Mouse (Mus musculus) CH12.LX (cell line): Measurements from ENCODE around the gene Ctcfl. TPM values are rescaled to one million over a fixed set of nuclear protein-coding genes. Genes with fewer than 3 reads are reported as not detected.

Source experiments
- DNase-seq: peaks from one replicate; pipeline ENCODE4 v3.0.0-alpha.2; 2013; ENCODE audit errors: extremely low read depth
- H3K27ac ChIP-seq: 2 replicates; pipeline ENCODE4 v1.5.1; 2012; ENCODE audit warnings: low read depth, mild to moderate bottlenecking, control low read depth, moderate library complexity; ENCODE audit not compliant: insufficient read depth
- H3K27me3 ChIP-seq: replicated peaks from 2 replicates; pipeline ENCODE3; 2012; ENCODE audit warnings: inconsistent platforms
- H3K36me3 ChIP-seq, 2 experiments: replicated peaks in 1 of 2; 2 replicates each; pipeline versions ENCODE3 to v1.6.1; 2012; ENCODE audit warnings: inconsistent platforms in 1 of 2, low read length in 1 of 2, mild to moderate bottlenecking in 1 of 2, mixed read lengths in 1 of 2, moderate library complexity in 1 of 2; ENCODE audit not compliant: control insufficient read depth in 1 of 2, insufficient read depth in 1 of 2
- H3K4me1 ChIP-seq, 2 experiments: 2 replicates each; pipeline ENCODE4 v1.6.1; 2012; ENCODE audit warnings: inconsistent platforms in 1 of 2, moderate library complexity in 1 of 2; ENCODE audit not compliant: insufficient read depth in 2 of 2, control insufficient read depth in 1 of 2
- H3K4me2 ChIP-seq: 2 replicates; pipeline ENCODE4 v1.6.1; 2012; ENCODE audit warnings: low read depth, mild to moderate bottlenecking, control low read depth; ENCODE audit not compliant: poor library complexity, insufficient read depth, severe bottlenecking
- H3K4me3 ChIP-seq, 3 experiments: fragments of 150-350 bp in 1 of 3; sonication (generic) in 1 of 3; replicated peaks in 1 of 3; 2 replicates each; pipeline versions ENCODE3 to v1.5.1; 2011 to 2012; ENCODE audit warnings: low read depth in 2 of 3, low read length in 2 of 3, mild to moderate bottlenecking in 2 of 3, moderate library complexity in 2 of 3, control low read depth in 1 of 3, improper control_type of control experiment in 1 of 3, inconsistent platforms in 1 of 3, mixed read lengths in 1 of 3; ENCODE audit not compliant: poor library complexity in 1 of 3
- H3K79me2 ChIP-seq: replicated peaks from 2 replicates; pipeline ENCODE4 v1.6.1; 2012; ENCODE audit warnings: mild to moderate bottlenecking, moderate library complexity; ENCODE audit not compliant: control insufficient read depth, poor library complexity, insufficient read depth, severe bottlenecking; ENCODE audit errors: extremely low read depth
- H3K9ac ChIP-seq: 2 replicates; pipeline ENCODE4 v1.6.1; 2012; ENCODE audit warnings: low read depth, mild to moderate bottlenecking, control low read depth, moderate library complexity; ENCODE audit not compliant: insufficient read depth
- H3K9me3 ChIP-seq: replicated peaks from 2 replicates; pipeline ENCODE3; 2012; ENCODE audit warnings: low read length, inconsistent platforms, mixed read lengths
- BHLHE40 ChIP-seq: IDR thresholded peaks from 2 replicates; pipeline ENCODE4 v1.6.1; 2011; ENCODE audit warnings: mild to moderate bottlenecking, low read depth, low read length, improper control_type of control experiment
- CHD1 ChIP-seq: IDR thresholded peaks from 2 replicates; pipeline ENCODE4 v1.6.1; 2012; ENCODE audit warnings: low read depth, low read length, improper control_type of control experiment, inconsistent platforms
- CHD2 ChIP-seq: IDR thresholded peaks from 2 replicates; pipeline ENCODE4 v1.6.1; 2011; ENCODE audit warnings: low read length, improper control_type of control experiment
- E2F4 ChIP-seq: IDR thresholded peaks from 2 replicates; pipeline ENCODE4 v1.6.1; 2011; ENCODE audit warnings: low read depth, low read length, improper control_type of control experiment; ENCODE audit not compliant: insufficient replicate concordance
- ELF1 ChIP-seq: IDR thresholded peaks from 2 replicates; pipeline ENCODE4 v1.6.1; 2014; ENCODE audit warnings: low read depth, mild to moderate bottlenecking, inconsistent platforms, low read length, improper control_type of control experiment
- EP300 ChIP-seq: IDR thresholded peaks from 2 replicates; pipeline ENCODE4 v1.6.1; 2011; ENCODE audit warnings: low read length, improper control_type of control experiment
- ETS1 ChIP-seq: conservative IDR thresholded peaks from 2 replicates; pipeline ENCODE4 v1.6.1; 2012; ENCODE audit warnings: low read depth, mild to moderate bottlenecking, inconsistent platforms, low read length, improper control_type of control experiment, moderate library complexity
- GABPA ChIP-seq: IDR thresholded peaks from 2 replicates; pipeline ENCODE4 v1.6.1; 2012; ENCODE audit warnings: low read depth, low read length, improper control_type of control experiment, inconsistent platforms; ENCODE audit not compliant: insufficient replicate concordance
- HCFC1 ChIP-seq: IDR thresholded peaks from 2 replicates; pipeline ENCODE4 v1.6.1; 2012; ENCODE audit warnings: low read depth, mild to moderate bottlenecking, inconsistent platforms, low read length, improper control_type of control experiment
- IRF4 ChIP-seq: IDR thresholded peaks from 2 replicates; pipeline ENCODE4 v1.6.1; 2014; ENCODE audit warnings: low read depth, mild to moderate bottlenecking, inconsistent platforms, low read length, improper control_type of control experiment
- JUN ChIP-seq: IDR thresholded peaks from 2 replicates; pipeline ENCODE4 v1.6.1; 2011; ENCODE audit warnings: low read depth, mild to moderate bottlenecking, low read length, improper control_type of control experiment, moderate library complexity; ENCODE audit not compliant: insufficient read depth
- JUND ChIP-seq: conservative IDR thresholded peaks from 2 replicates; pipeline ENCODE4 v1.6.1; 2011; ENCODE audit warnings: low read depth, low read length, improper control_type of control experiment
- KAT2A ChIP-seq: IDR thresholded peaks from 2 replicates; pipeline ENCODE4 v1.6.1; 2012; ENCODE audit warnings: low read length, improper control_type of control experiment, inconsistent platforms; ENCODE audit not compliant: insufficient replicate concordance
- MAFK ChIP-seq: IDR thresholded peaks from 2 replicates; pipeline ENCODE4 v1.6.1; 2011; ENCODE audit warnings: low read length, improper control_type of control experiment; ENCODE audit not compliant: insufficient replicate concordance
- MAX ChIP-seq: IDR thresholded peaks from 2 replicates; pipeline ENCODE4 v1.6.1; 2011; ENCODE audit warnings: low read length, improper control_type of control experiment
- MAZ ChIP-seq: IDR thresholded peaks from 2 replicates; pipeline ENCODE4 v1.6.1; 2012; ENCODE audit warnings: low read depth, mild to moderate bottlenecking, inconsistent platforms, low read length, improper control_type of control experiment, moderate library complexity
- MEF2A ChIP-seq: IDR thresholded peaks from 2 replicates; pipeline ENCODE4 v1.6.1; 2014; ENCODE audit warnings: low read depth, mild to moderate bottlenecking, inconsistent platforms, low read length, improper control_type of control experiment, borderline replicate concordance
- MYC ChIP-seq: IDR thresholded peaks from 2 replicates; pipeline ENCODE4 v1.6.1; 2011; ENCODE audit warnings: low read depth, mild to moderate bottlenecking, improper control_type of control experiment, low read length
- NRF1 ChIP-seq: IDR thresholded peaks from 2 replicates; pipeline ENCODE4 v1.6.1; 2014; ENCODE audit warnings: low read depth, mild to moderate bottlenecking, inconsistent platforms, low read length, improper control_type of control experiment, moderate library complexity
- PAX5 ChIP-seq: IDR thresholded peaks from 2 replicates; pipeline ENCODE4 v1.6.1; 2012; ENCODE audit warnings: low read length, inconsistent platforms, mixed read lengths
- POLR2A ChIP-seq: IDR thresholded peaks from 2 replicates; pipeline ENCODE4 v1.6.1; 2011; ENCODE audit warnings: low read depth, mild to moderate bottlenecking, improper control_type of control experiment, low read length
- POLR2AphosphoS2 ChIP-seq: IDR thresholded peaks from 2 replicates; pipeline ENCODE4 v1.6.1; 2011; ENCODE audit warnings: low read depth, low read length, improper control_type of control experiment
- RCOR1 ChIP-seq: conservative IDR thresholded peaks from 2 replicates; pipeline ENCODE4 v1.6.1; 2012; ENCODE audit warnings: low read depth, mild to moderate bottlenecking, inconsistent platforms, low read length, improper control_type of control experiment
- SIN3A ChIP-seq: IDR thresholded peaks from 2 replicates; pipeline ENCODE4 v1.6.1; 2012; ENCODE audit warnings: low read length, improper control_type of control experiment, inconsistent platforms
- SMC3 ChIP-seq: IDR thresholded peaks from 2 replicates; pipeline ENCODE4 v1.6.1; 2011; ENCODE audit warnings: low read depth, low read length, improper control_type of control experiment
- TBP ChIP-seq: conservative IDR thresholded peaks from 2 replicates; pipeline ENCODE4 v1.6.1; 2011; ENCODE audit warnings: low read depth, low read length, improper control_type of control experiment
- UBTF ChIP-seq: IDR thresholded peaks from 2 replicates; pipeline ENCODE4 v1.6.1; 2012; ENCODE audit warnings: low read depth, mild to moderate bottlenecking, inconsistent platforms, low read length, improper control_type of control experiment, moderate library complexity
- USF1 ChIP-seq: IDR thresholded peaks from 2 replicates; pipeline ENCODE4 v1.6.1; 2014; ENCODE audit warnings: low read depth, mild to moderate bottlenecking, inconsistent platforms, low read length, improper control_type of control experiment
- USF2 ChIP-seq: conservative IDR thresholded peaks from 2 replicates; pipeline ENCODE4 v1.6.1; 2011; ENCODE audit warnings: low read depth, low read length, improper control_type of control experiment
- ZC3H11A ChIP-seq: IDR thresholded peaks from 2 replicates; pipeline ENCODE4 v1.6.1; 2012; ENCODE audit warnings: low read depth, mild to moderate bottlenecking, inconsistent platforms, low read length, improper control_type of control experiment
- ZKSCAN1 ChIP-seq: IDR thresholded peaks from 2 replicates; pipeline ENCODE4 v1.6.1; 2012; ENCODE audit warnings: low read depth, inconsistent platforms, low read length, improper control_type of control experiment, borderline replicate concordance
- ZMIZ1 ChIP-seq: IDR thresholded peaks from 2 replicates; pipeline ENCODE4 v1.6.1; 2012; ENCODE audit warnings: low read depth, mild to moderate bottlenecking, inconsistent platforms, low read length, improper control_type of control experiment
- ZNF384 ChIP-seq: IDR thresholded peaks from 2 replicates; pipeline ENCODE4 v1.6.1; 2012; ENCODE audit warnings: low read depth, low read length, improper control_type of control experiment, inconsistent platforms
- dilution Hi-C: fragments of 300-500 bp; cut with MboI; formaldehyde crosslinking; loops from 2 replicates; pipeline ENCODE4 v1.14.3; 2020; ENCODE audit warnings: low sequenced_read_pairs; ENCODE audit not compliant: extremely low pct_unique_long_range_greater_than_20kb, extremely low pct_ligation_motif_present
- in situ Hi-C: fragments of 300-500 bp; cut with MboI; formaldehyde crosslinking; loops from 3 replicates; pipeline ENCODE4 v1.14.3; 2019; ENCODE audit warnings: low sequenced_read_pairs, low pct_ligation_motif_present, low pct_unique_long_range_greater_than_20kb, mixed read lengths
- polyA plus RNA-seq: library from polyadenylated mRNA; unstranded; fragments of >175 nt; gene quantifications from 2 replicates; pipeline ENCODE4 v1.2.1, GENCODE M21; 2012; ENCODE audit warnings: low read depth; ENCODE audit not compliant: insufficient read length
- total RNA-seq, 2 experiments: library from RNA; depleted of rRNA; stranded (reverse); fragments of 300-350 nt in 1 of 2; fragments of >200 nt in 1 of 2; gene quantifications; 2 replicates each; pipeline ENCODE4 v1.2.3; 2012 to 2014

Gene Ctcfl
- total and polyA plus RNA-seq, 3 experiments: 0.11 TPM; not detected in 2

- TF ChIP-seq USF1 (no peak), POLR2A (0 out of 2 replicates have a peak, but pooled peaks have one; percentile 42)
Measured at GRCm38 (mm10) chr2:173159354-173160311, 40.3 kb upstream of the Ctcfl start (continued).

- DNase-seq: peak; percentile 61
- dilution Hi-C loops (no loop called here), in situ Hi-C loops (loop anchor here (25.0 kb wide), 1 partner anchor 146 kb away; the partner anchor contains the start of genes Rae1 and Rbm38)
- H3K4me3 ChIP-seq: peak overlapping the region in 2 of 3 experiments; percentile 10 to 33
- H3K79me2 ChIP-seq: no peaks in the 10 kb centered on the region
- H3K9ac ChIP-seq: peak overlapping the region; percentile 41; the same call in 1 of the 2 replicates
- H3K27me3 ChIP-seq: peaks cover 10% of the 10 kb centered on the region
- peak overlapping the region; percentile 72 for H3K4me2 ChIP-seq
- peaks cover 17 to 44% of the 10 kb centered on the region in 2 experiments for H3K4me1 ChIP-seq
- peak overlapping the region; percentile 79 for H3K27ac ChIP-seq
- no peaks in the 10 kb centered on the region for H3K36me3 ChIP-seq
- H3K9me3 ChIP-seq: no peaks in the 10 kb centered on the region
- TF ChIP-seq MAZ (peak; percentile 38; the same call in 1 of the 2 replicates), MEF2A (no peak), SIN3A (no peak), CHD1 (no peak), ZC3H11A (no peak), RCOR1 (no peak), GABPA (no peak), CHD2 (0 out of 2 replicates have a peak, but pooled peaks have one; percentile 22), EP300 (peak; percentile 69), MAFK (no peak), HCFC1 (no peak; the same call in 1 of the 2 replicates), UBTF (no peak), POLR2AphosphoS2 (no peak), JUN (no peak), ETS1 (peak; percentile 35; the same call in 1 of the 2 replicates), MYC (no peak), KAT2A (no peak), MAX (no peak), BHLHE40 (peak; percentile 36; the same call in 1 of the 2 replicates), E2F4 (no peak), USF2 (no peak), IRF4 (peak; percentile 58; the same call in 1 of the 2 replicates), ZMIZ1 (no peak), TBP (no peak), USF1 (no peak), JUND (0 out of 2 replicates have a peak, but pooled peaks have one; percentile 9), SMC3 (no peak), ZKSCAN1 (no peak), ZNF384 (no peak), ELF1 (0 out of 2 replicates have a peak, but pooled peaks have one; percentile 21), POLR2A (no peak), NRF1 (no peak), PAX5 (no peak)
Measured at GRCm38 (mm10) chr2:173158390-173159055, 39.2 kb upstream of the Ctcfl start.
